Mouse (Mus musculus): ENCODE measurements around the gene Rbms3. TPM values are rescaled to one million over a fixed set of nuclear protein-coding genes. Genes with fewer than 3 reads are reported as not detected.

The Rbms3 gene
- total and polyA plus RNA-seq, 3 experiments: 8.1 to 12.5 (median 8.8) TPM

DNA sequence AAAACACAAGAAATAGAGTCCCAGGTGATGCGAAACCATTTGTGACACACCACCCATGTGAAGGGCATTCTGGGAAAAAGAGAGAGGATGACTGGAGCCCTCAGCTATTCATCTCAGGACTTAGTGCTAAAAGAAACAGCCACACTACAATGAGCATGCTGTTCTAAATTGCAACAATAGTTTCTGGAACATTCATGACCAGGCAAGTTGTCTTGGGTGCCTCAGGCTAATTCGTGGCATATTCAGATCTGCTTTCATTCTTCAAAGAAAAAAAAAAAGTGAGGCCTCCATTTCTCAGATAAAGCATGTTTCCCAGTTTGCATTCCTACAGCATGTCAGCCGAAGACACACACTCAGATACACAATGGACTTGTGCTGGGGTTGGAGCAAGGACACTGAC is 432.2 kb downstream of the Rbms3 start:
- no peak overlapping the region for H3K9ac ChIP-seq (ENCODE audit: low read depth, low read length)
- TF ChIP-seq POLR2A (IDR thresholded peaks at IDR 0.05; ENCODE audit: insufficient read depth, low read depth, low read length) (no peak), CTCF (IDR thresholded peaks at IDR 0.05) (no peak), EP300 (IDR thresholded peaks at IDR 0.05; ENCODE audit: insufficient read depth, low read depth, low read length) (no peak)
- no peak overlapping the region for H3K27ac ChIP-seq
- WGBS: 83% methylated on average over 3 of the region's 3 CpGs
- intact Hi-C loops (cut with DNase I): no loop called here
- H3K27me3 ChIP-seq (ENCODE audit: control insufficient read depth, insufficient read depth, low read length): no peaks in the 10 kb centered on the region
- no peak overlapping the region for H3K4me3 ChIP-seq
- H3K79me2 ChIP-seq (replicated peaks; ENCODE audit: control insufficient read depth, insufficient read depth, low read length): no peaks in the 10 kb centered on the region
- DNase-seq: no peak
- H3K36me3 ChIP-seq (ENCODE audit: control insufficient read depth, insufficient read depth, low read length): no peaks in the 10 kb centered on the region
- H3K4me1 ChIP-seq (ENCODE audit: control insufficient read depth, insufficient read depth, low read length): peaks cover 9% of the 10 kb centered on the region

DNA sequence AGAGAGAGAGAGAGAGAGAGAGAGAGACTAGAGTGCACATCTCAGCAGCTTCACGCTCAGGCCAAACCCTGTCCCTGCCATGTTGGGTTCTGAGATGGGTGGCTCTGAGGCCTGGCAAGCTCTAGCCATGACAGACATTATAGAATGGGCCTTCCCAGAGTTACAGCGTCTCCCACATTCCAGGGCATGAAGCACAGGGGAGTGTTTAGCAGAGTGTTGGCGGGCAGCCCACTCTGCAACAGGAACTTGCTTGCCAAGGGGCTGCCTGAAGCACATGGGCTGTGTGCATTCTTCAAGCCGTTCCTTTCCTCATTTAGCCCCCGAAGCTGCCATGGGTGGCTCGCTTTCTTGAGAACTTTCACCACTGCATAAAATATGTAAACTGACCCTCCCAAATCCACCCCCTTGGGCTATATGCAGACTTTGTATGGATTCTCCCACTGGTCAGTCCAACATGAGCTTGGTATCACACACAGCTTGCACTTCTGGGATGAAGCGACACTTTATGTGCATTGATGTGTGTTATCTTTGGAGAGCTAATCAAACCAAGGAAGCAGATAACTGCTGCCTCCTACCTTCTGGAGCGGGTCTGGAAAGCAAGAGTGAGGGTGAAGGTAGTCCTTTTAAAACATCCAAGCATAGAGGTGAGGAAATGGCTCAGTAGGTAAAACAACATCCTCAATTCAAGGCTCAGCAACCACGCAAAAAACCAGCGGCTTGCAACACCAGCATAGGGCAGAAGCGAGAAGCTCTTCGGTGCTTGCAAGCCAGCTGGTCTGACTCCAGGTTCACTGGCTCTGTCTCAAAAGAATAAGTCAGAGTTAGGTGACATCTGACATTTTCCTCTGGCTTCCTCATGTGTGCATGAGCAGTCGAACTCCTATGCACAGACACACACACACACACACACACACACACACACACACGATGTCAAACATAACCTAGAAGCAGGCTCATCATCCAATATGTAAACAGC is 436.9 kb downstream of the Rbms3 start:
- Histone ChIP-seq H3K9ac (ENCODE audit: low read depth, low read length) (peak overlapping the region; percentile 12; the same call in 1 of the 2 replicates), H3K79me2 (replicated peaks; ENCODE audit: control insufficient read depth, insufficient read depth, low read length) (no peaks in the 10 kb centered on the region), H3K36me3 (ENCODE audit: control insufficient read depth, insufficient read depth, low read length) (no peaks in the 10 kb centered on the region), H3K27ac (peak overlapping the region; percentile 58), H3K27me3 (ENCODE audit: control insufficient read depth, insufficient read depth, low read length) (no peaks in the 10 kb centered on the region), H3K4me1 (ENCODE audit: control insufficient read depth, insufficient read depth, low read length) (peaks cover 9% of the 10 kb centered on the region), H3K4me3 (peak overlapping the region; percentile 14; the same call in 1 of the 2 replicates)
- no peak for TF ChIP-seq CTCF (IDR thresholded peaks at IDR 0.05)
- TF ChIP-seq POLR2A (IDR thresholded peaks at IDR 0.05; ENCODE audit: insufficient read depth, low read depth, low read length): no peak
- no peak for TF ChIP-seq EP300 (IDR thresholded peaks at IDR 0.05; ENCODE audit: insufficient read depth, low read depth, low read length)
- peak; percentile 65 to 76 for DNase-seq
- 32% methylated on average over 14 of the region's 14 CpGs for WGBS
- intact Hi-C loops (cut with DNase I): loop anchor here (5.0 kb wide), 1 partner anchor 59 kb away; no protein-coding TSS in a partner anchor

GRCm38 (mm10) chr9:117192093-117192492 is 437.6 kb downstream of the Rbms3 start:
- Histone ChIP-seq H3K9ac (ENCODE audit: low read depth, low read length) (no peak overlapping the region), H3K27ac (peak overlapping the region; percentile 64), H3K4me1 (ENCODE audit: control insufficient read depth, insufficient read depth, low read length) (peaks cover 9% of the 10 kb centered on the region), H3K36me3 (ENCODE audit: control insufficient read depth, insufficient read depth, low read length) (no peaks in the 10 kb centered on the region), H3K79me2 (replicated peaks; ENCODE audit: control insufficient read depth, insufficient read depth, low read length) (no peaks in the 10 kb centered on the region), H3K27me3 (ENCODE audit: control insufficient read depth, insufficient read depth, low read length) (no peaks in the 10 kb centered on the region), H3K4me3 (no peak overlapping the region)
- DNase-seq: no peak
- 45% methylated on average over 15 of the region's 15 CpGs for WGBS
- TF ChIP-seq POLR2A (IDR thresholded peaks at IDR 0.05; ENCODE audit: insufficient read depth, low read depth, low read length) (no peak), EP300 (IDR thresholded peaks at IDR 0.05; ENCODE audit: insufficient read depth, low read depth, low read length) (no peak), CTCF (IDR thresholded peaks at IDR 0.05) (no peak)
- intact Hi-C loops (cut with DNase I): loop anchor here (5.0 kb wide), 1 partner anchor 60 kb away; no protein-coding TSS in a partner anchor

- no peak overlapping the region for H3K27ac ChIP-seq
- no peak overlapping the region for H3K4me3 ChIP-seq
- no peak for DNase-seq
- no peaks in the 10 kb centered on the region for H3K79me2 ChIP-seq (replicated peaks; ENCODE audit: control insufficient read depth, insufficient read depth, low read length)
- no peaks in the 10 kb centered on the region for H3K36me3 ChIP-seq (ENCODE audit: control insufficient read depth, insufficient read depth, low read length)
- intact Hi-C loops (cut with DNase I): no loop called here
- H3K9ac ChIP-seq (ENCODE audit: low read depth, low read length): no peak overlapping the region
- TF ChIP-seq CTCF (IDR thresholded peaks at IDR 0.05) (no peak), EP300 (IDR thresholded peaks at IDR 0.05; ENCODE audit: insufficient read depth, low read depth, low read length) (no peak), POLR2A (IDR thresholded peaks at IDR 0.05; ENCODE audit: insufficient read depth, low read depth, low read length) (no peak)
- H3K27me3 ChIP-seq (ENCODE audit: control insufficient read depth, insufficient read depth, low read length): no peaks in the 10 kb centered on the region
- 78% methylated on average over 3 of the region's 3 CpGs for WGBS
- H3K4me1 ChIP-seq (ENCODE audit: control insufficient read depth, insufficient read depth, low read length): peaks cover 9% of the 10 kb centered on the region
Measured at GRCm38 (mm10) chr9:117188406-117188805, 441.3 kb downstream of the Rbms3 start.

GRCm38 (mm10) chr9:117187116-117188034 is 442.3 kb downstream of the Rbms3 start:
- Histone ChIP-seq H3K36me3 (ENCODE audit: control insufficient read depth, insufficient read depth, low read length) (peaks cover 3% of the 10 kb centered on the region; the same call in 1 of the 2 replicates), H3K4me3 (no peak overlapping the region), H3K27me3 (ENCODE audit: control insufficient read depth, insufficient read depth, low read length) (no peaks in the 10 kb centered on the region), H3K9ac (ENCODE audit: low read depth, low read length) (no peak overlapping the region), H3K79me2 (replicated peaks; ENCODE audit: control insufficient read depth, insufficient read depth, low read length) (no peaks in the 10 kb centered on the region; the same call in 1 of the 2 replicates), H3K27ac (no peak overlapping the region), H3K4me1 (ENCODE audit: control insufficient read depth, insufficient read depth, low read length) (peaks cover 1% of the 10 kb centered on the region)
- WGBS: 89% methylated on average over 15 of the region's 15 CpGs
- intact Hi-C loops (cut with DNase I): no loop called here
- no peak for DNase-seq
- TF ChIP-seq CTCF (IDR thresholded peaks at IDR 0.05): no peak
